Mouse (Mus musculus) limb, embryonic 11.5 days (tissue): Measurements from ENCODE around the gene Lsm14a. TPM values are rescaled to one million over a fixed set of nuclear protein-coding genes. Genes with fewer than 3 reads are reported as not detected.
"Not testable (repeated sequence)": the region's sequence is repeated elsewhere in the genome, so short reads cannot be mapped to it uniquely, and the experiment has no call there.

Experiments
- ATAC-seq: fragments of 200-750 bp; cut with Nextera tagmentation; 2 replicates; pipeline ENCODE4 v1.8.0; 2017; ENCODE audit warnings: low read depth; ENCODE audit not compliant: insufficient number of reproducible peaks, low FRiP score, low TSS enrichment
- DNase-seq: peaks from one replicate; pipeline ENCODE4 v3.0.0-alpha.2; 2015; ENCODE audit warnings: low spot score
- H3K27ac ChIP-seq: fragments of 300-500 bp; sonication (generic); replicated peaks from 2 replicates; pipeline ENCODE4 v1.5.1; 2014; ENCODE audit warnings: low read depth, mild to moderate bottlenecking, low read length
- H3K27me3 ChIP-seq: fragments of 300-500 bp; sonication (generic); 2 replicates; pipeline ENCODE4 v1.6.1; 2014; ENCODE audit warnings: mild to moderate bottlenecking, low read length, mixed read lengths; ENCODE audit not compliant: control insufficient read depth, insufficient read depth
- H3K36me3 ChIP-seq: fragments of 300-500 bp; sonication (generic); 2 replicates; pipeline ENCODE4 v1.6.1; 2014; ENCODE audit warnings: mild to moderate bottlenecking, low read length, moderate library complexity, mixed read lengths; ENCODE audit not compliant: control insufficient read depth, insufficient read depth
- H3K4me1 ChIP-seq: fragments of 300-500 bp; sonication (generic); 2 replicates; pipeline ENCODE4 v1.6.1; 2014; ENCODE audit warnings: low read length, mixed read lengths; ENCODE audit not compliant: control insufficient read depth, insufficient read depth
- H3K4me2 ChIP-seq: fragments of 300-500 bp; sonication (generic); 2 replicates; pipeline ENCODE4 v1.6.1; 2014; ENCODE audit warnings: low read depth, mild to moderate bottlenecking, moderate library complexity; ENCODE audit not compliant: severe bottlenecking
- H3K4me3 ChIP-seq: fragments of 300-500 bp; sonication (generic); 2 replicates; pipeline ENCODE4 v1.5.1; 2014; ENCODE audit warnings: low read depth, low read length
- H3K9ac ChIP-seq: fragments of 300-500 bp; sonication (generic); 2 replicates; pipeline ENCODE4 v1.6.1; 2014; ENCODE audit warnings: mild to moderate bottlenecking, low read length
- H3K9me3 ChIP-seq: fragments of 300-500 bp; sonication (generic); 2 replicates; pipeline ENCODE4 v1.6.1; 2016; ENCODE audit warnings: low read length; ENCODE audit not compliant: control insufficient read depth
- WGBS: fragments of 180-500 bp; shearing (Covaris S2); extraction: QIAGEN DNeasy Blood & Tissue Kit; methylation state at CpG from one replicate; pipeline ENCODE4 v1.1.7; 2014; 5-methylcytosine and 5-hydroxymethylcytosine counted together
- polyA plus RNA-seq: library from polyadenylated mRNA; unstranded; fragments of >200 nt; fragmentation: Nextera tagmentation; extraction: Ambion mirVana; gene quantifications from 2 replicates; pipeline ENCODE4 v1.2.1, GENCODE M21; 2014

Gene Lsm14a
- polyA plus RNA-seq, 1 experiment from 2014 or later: 70.5 TPM

DNA sequence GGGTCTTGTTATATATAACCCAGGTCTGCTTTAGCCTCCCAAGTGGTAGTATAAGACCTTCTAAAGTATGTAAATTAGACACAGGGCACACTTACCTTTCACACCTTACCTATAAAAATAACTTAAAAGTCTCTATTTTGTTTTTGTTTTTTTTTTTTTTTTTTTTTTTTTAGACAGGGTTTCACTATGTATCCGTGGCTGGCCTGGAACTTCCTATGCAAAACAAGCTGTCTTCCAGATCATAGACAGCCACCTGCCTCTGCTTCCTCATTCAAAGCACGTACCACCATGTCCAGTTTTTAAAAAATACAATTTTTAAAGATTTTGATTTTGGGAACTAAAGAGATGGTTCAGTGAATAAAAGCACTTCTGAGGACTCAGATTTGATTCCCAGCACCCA is 55.8 kb downstream of the Lsm14a start:
- H3K4me3 ChIP-seq: no peak overlapping the region
- H3K9ac ChIP-seq: no peak overlapping the region
- no peaks in the 10 kb centered on the region; the same call in 1 of the 2 replicates for H3K9me3 ChIP-seq
- WGBS: 88% methylated on average over 2 of the region's 2 CpGs
- no peak overlapping the region for H3K4me2 ChIP-seq
- no peaks in the 10 kb centered on the region for H3K27me3 ChIP-seq
- no peaks in the 10 kb centered on the region; the same call in 1 of the 2 replicates for H3K36me3 ChIP-seq
- H3K27ac ChIP-seq: no peak overlapping the region
- no peaks in the 10 kb centered on the region for H3K4me1 ChIP-seq
- no peak for DNase-seq
- no peak for ATAC-seq

DNA sequence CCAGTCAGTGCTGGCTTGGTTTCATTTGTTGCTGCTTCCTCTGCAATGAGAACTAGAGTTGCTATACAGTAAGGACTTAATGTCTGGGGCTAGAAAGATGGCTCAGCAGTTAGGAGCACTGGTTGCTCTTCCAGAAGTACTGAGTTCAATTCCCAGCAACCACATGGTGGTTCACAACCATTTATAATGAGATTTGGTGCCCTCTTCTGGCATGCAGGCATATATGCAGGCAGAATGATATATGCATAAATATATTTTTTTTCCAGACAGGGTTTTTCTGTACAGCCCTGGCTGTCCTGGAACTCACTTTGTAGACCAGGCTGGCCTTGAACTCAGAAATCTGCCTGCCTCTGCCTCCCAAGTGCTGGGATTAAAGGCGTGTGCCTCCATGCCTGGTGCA is 56.6 kb downstream of the Lsm14a start:
- H3K9me3 ChIP-seq, H3K4me3 ChIP-seq, H3K27ac ChIP-seq, H3K9ac ChIP-seq, DNase-seq, ATAC-seq, H3K4me1 ChIP-seq, H3K27me3 ChIP-seq, H3K4me2 ChIP-seq, H3K36me3 ChIP-seq: not testable (repeated sequence)
- WGBS: 74% methylated on average over 1 of the region's 1 CpGs

DNA sequence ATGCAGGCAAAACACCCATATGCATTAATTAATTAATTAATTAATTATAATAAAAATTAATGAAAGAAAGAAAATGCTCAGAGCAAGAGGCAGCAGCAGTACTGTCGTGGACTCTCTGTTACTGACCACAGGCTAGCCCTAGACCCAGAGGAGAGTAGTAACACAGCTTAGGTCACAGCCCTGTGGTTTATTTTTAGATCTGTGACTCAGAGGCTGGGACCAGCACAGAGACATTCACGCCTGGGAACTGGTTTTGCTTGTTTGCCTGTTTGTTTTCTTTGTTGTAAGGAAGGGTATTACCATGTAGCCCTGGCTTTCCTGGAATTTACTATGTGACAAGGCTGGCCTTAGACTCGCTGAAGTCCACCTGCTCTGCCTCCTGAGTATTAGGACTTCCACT is 65.6 kb downstream of the Lsm14a start:
- DNase-seq: no peak
- Histone ChIP-seq H3K36me3 (no peaks in the 10 kb centered on the region), H3K9me3 (no peaks in the 10 kb centered on the region), H3K27me3 (no peaks in the 10 kb centered on the region), H3K9ac (no peak overlapping the region), H3K4me2 (no peak overlapping the region), H3K27ac (no peak overlapping the region), H3K4me1 (no peaks in the 10 kb centered on the region), H3K4me3 (no peak overlapping the region)
- no peak for ATAC-seq
- 48% methylated on average over 3 of the region's 3 CpGs for WGBS

DNA sequence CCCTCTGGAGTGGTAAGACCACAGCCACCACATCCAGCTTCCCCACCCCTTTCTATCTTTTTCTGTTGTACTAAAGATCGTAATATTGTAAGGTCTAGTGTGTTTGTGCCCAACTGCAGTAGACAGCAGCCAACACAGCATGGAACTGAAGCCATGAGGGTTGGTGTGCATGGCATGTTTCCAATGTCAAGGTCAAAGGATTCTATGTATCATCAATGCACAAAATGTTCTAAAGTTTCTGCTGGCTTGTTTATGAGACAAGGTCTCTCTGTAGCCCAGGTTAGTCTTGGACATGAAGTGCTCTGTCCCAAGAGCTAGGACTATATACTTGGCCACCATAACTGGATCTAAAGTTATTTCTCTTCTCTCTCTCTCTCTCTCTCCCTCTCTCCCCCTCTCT is 68.3 kb downstream of the Lsm14a start:
- Histone ChIP-seq H3K27ac (no peak overlapping the region), H3K4me1 (no peaks in the 10 kb centered on the region), H3K4me3 (no peak overlapping the region), H3K4me2 (no peak overlapping the region), H3K27me3 (no peaks in the 10 kb centered on the region), H3K36me3 (no peaks in the 10 kb centered on the region), H3K9ac (no peak overlapping the region), H3K9me3 (no peaks in the 10 kb centered on the region)
- ATAC-seq (no peak), DNase-seq (no peak)
- WGBS: 96% methylated on average over 1 of the region's 1 CpGs

DNA sequence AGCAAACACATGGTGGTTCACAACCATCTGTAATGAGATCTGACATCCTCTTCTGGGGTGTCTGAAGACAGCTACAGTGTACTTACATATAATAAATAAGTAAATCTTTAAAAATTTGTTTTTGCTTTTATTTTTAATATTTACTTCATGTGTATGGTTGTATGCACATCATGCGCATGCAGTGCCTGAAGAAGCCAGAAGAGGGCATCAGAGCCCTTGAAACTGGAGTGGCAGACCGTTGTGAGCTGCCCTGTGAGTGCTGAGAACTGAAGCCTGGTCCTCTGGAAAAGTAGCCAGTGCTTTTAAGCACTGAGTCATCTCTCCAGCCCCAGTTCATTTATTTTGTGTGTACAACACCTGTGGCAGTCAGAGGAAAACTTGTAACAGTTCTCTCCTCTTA is 69.1 kb downstream of the Lsm14a start:
- ATAC-seq: no peak
- 90% methylated on average over 2 of the region's 2 CpGs for WGBS
- no peak for DNase-seq

DNA sequence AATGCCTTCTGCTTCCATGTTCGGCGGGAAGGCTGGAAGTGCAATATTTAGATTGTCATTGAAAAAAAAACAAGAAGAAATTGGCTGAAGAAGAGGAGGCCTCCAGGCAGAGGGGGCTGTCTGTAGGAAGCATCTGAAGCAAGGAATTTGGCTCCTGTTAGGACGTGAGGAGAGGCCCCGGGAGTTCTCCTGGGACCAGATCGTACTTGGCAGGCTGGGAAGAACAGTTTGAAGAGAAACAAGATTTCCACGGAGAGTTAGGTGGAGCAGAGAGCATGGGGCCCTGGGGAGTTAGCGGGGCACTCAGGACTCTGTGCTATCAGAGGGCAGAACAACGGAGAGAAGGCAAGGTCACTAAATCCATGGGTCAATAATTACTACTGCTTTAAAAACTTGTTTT is 69.8 kb downstream of the Lsm14a start:
- no peaks in the 10 kb centered on the region for H3K36me3 ChIP-seq
- no peak for ATAC-seq
- no peaks in the 10 kb centered on the region for H3K4me1 ChIP-seq
- no peak overlapping the region for H3K4me3 ChIP-seq
- no peak overlapping the region for H3K9ac ChIP-seq
- H3K27ac ChIP-seq: no peak overlapping the region
- WGBS: 84% methylated on average over 8 of the region's 8 CpGs
- no peaks in the 10 kb centered on the region for H3K27me3 ChIP-seq
- DNase-seq: no peak
- H3K9me3 ChIP-seq: no peaks in the 10 kb centered on the region
- H3K4me2 ChIP-seq: no peak overlapping the region

More for the DNA sequence above, 69.1 kb downstream of the Lsm14a start:
- Histone ChIP-seq H3K27ac (no peak overlapping the region), H3K4me1 (no peaks in the 10 kb centered on the region), H3K27me3 (no peaks in the 10 kb centered on the region), H3K4me2 (no peak overlapping the region), H3K9ac (no peak overlapping the region), H3K4me3 (no peak overlapping the region), H3K36me3 (no peaks in the 10 kb centered on the region), H3K9me3 (no peaks in the 10 kb centered on the region)

DNA sequence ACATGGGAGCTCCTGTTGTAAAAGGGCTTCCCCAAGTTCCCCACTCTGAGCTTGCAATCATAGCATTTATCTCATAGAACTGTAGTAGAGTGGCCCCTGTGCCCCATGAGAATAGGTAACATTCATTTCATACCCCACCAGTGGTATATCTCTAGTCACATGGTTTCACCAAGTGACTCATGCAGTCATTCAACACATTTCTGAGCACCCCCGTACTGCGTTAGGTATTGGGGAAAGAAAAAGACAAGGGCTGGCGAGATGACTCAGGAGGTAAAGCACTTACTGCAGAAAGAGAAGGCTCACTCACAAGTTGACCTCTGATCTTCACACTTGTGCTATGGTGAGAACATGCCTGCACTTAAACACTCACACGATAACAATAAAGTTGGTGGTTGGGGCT is 71.2 kb downstream of the Lsm14a start:
- no peaks in the 10 kb centered on the region for H3K36me3 ChIP-seq
- H3K4me1 ChIP-seq: no peaks in the 10 kb centered on the region
- no peaks in the 10 kb centered on the region for H3K27me3 ChIP-seq
- H3K4me2 ChIP-seq: no peak overlapping the region
- no peak overlapping the region for H3K9ac ChIP-seq
- DNase-seq (no peak), ATAC-seq (no peak)
- H3K27ac ChIP-seq: no peak overlapping the region
- H3K4me3 ChIP-seq: no peak overlapping the region
- 90% methylated on average over 4 of the region's 4 CpGs for WGBS
- no peaks in the 10 kb centered on the region for H3K9me3 ChIP-seq

DNA sequence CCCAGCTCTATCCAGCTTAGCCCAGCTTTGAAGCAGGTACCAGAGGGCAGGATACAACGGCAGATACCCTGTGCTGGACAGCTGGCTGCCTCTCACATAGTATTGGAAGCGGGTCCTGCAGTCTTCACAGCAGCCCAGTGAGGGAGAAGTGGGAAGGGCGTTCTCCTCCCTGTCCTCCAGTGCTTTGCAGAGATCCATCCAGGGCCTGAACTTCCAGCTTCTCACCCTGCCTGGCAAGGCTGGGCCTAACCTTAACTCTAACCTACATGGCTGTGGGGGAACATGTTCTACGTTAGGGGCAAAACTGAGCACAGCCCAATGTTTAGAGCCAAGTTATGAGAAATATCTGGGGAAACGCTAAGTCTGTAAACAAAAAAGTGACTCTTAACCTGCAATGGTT is 72.0 kb downstream of the Lsm14a start:
- H3K27ac ChIP-seq: no peak overlapping the region
- H3K27me3 ChIP-seq: no peaks in the 10 kb centered on the region
- no peak overlapping the region for H3K4me2 ChIP-seq
- H3K36me3 ChIP-seq: no peaks in the 10 kb centered on the region
- 83% methylated on average over 5 of the region's 5 CpGs for WGBS
- ATAC-seq (no peak), DNase-seq (no peak)
- H3K9ac ChIP-seq: no peak overlapping the region
- H3K9me3 ChIP-seq: no peaks in the 10 kb centered on the region
- no peak overlapping the region for H3K4me3 ChIP-seq
- no peaks in the 10 kb centered on the region for H3K4me1 ChIP-seq

DNA sequence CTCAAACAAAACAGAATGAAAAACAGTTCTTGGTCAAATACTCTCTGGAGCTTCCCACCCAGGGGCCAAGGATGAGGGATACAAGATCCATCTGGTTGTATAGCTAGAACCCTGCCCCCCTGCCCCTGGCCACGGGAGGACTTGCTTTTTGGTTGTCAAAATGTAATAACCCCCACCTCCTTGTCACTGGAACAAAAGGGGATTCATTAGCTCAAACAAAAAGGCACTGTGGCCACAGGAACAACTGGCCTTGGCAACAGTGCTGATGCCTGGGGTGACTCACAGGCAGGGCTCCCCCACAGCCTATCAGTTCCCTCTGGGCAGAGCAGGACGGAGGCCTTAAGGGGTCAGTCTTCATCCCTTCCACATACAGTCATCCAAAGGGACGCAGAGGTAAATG is 73.2 kb downstream of the Lsm14a start:
- 51% methylated on average over 3 of the region's 3 CpGs for WGBS

More for the DNA sequence above, 73.2 kb downstream of the Lsm14a start:
- H3K27me3 ChIP-seq: no peaks in the 10 kb centered on the region
- H3K4me1 ChIP-seq: no peaks in the 10 kb centered on the region
- H3K9ac ChIP-seq: no peak overlapping the region
- no peak for DNase-seq
- H3K27ac ChIP-seq: no peak overlapping the region
- ATAC-seq: no peak
- H3K4me3 ChIP-seq: no peak overlapping the region
- no peaks in the 10 kb centered on the region for H3K36me3 ChIP-seq
- H3K4me2 ChIP-seq: no peak overlapping the region
- H3K9me3 ChIP-seq: no peaks in the 10 kb centered on the region
